Mouse (Mus musculus) hindbrain, embryonic 14.5 days (tissue): ENCODE results near the gene Gm44805. TPM values are rescaled to one million over a fixed set of nuclear protein-coding genes. Genes with fewer than 3 reads are reported as not detected.

Experiments used
- ATAC-seq: fragments of 200-750 bp; cut with Nextera tagmentation; 2 replicates; pipeline ENCODE4 v1.8.0; 2017; ENCODE audit warnings: moderate number of reproducible peaks, mild to moderate bottlenecking, moderate TSS enrichment, moderate library complexity; ENCODE audit not compliant: low FRiP score
- DNase-seq: peaks from one replicate; pipeline ENCODE4 v3.0.0-alpha.2; 2015; ENCODE audit warnings: low spot score
- H3K27ac ChIP-seq: fragments of 300-500 bp; sonication (generic); 2 replicates; pipeline ENCODE4 v1.5.1; 2014; ENCODE audit warnings: mild to moderate bottlenecking, moderate library complexity
- H3K27me3 ChIP-seq: fragments of 300-500 bp; sonication (generic); 2 replicates; pipeline ENCODE4 v1.6.1; 2014; ENCODE audit warnings: mild to moderate bottlenecking, low read length, mixed read lengths; ENCODE audit not compliant: control insufficient read depth, insufficient read depth
- H3K36me3 ChIP-seq: fragments of 300-500 bp; sonication (generic); replicated peaks from 2 replicates; pipeline ENCODE4 v1.6.1; 2014; ENCODE audit not compliant: control insufficient read depth, insufficient read depth
- H3K4me1 ChIP-seq: fragments of 300-500 bp; sonication (generic); replicated peaks from 2 replicates; pipeline ENCODE4 v1.6.1; 2014; ENCODE audit warnings: antibody characterized with exemption, low read length, mixed read lengths; ENCODE audit not compliant: control insufficient read depth, insufficient read depth
- H3K4me2 ChIP-seq: fragments of 300-500 bp; sonication (generic); replicated peaks from 2 replicates; pipeline ENCODE4 v1.6.1; 2014; ENCODE audit warnings: mild to moderate bottlenecking, moderate library complexity
- H3K4me3 ChIP-seq: fragments of 300-500 bp; sonication (generic); replicated peaks from 2 replicates; pipeline ENCODE4 v1.5.1; 2014; ENCODE audit warnings: mild to moderate bottlenecking, low read length
- H3K9ac ChIP-seq: fragments of 300-500 bp; sonication (generic); 2 replicates; pipeline ENCODE4 v1.6.1; 2014
- H3K9me3 ChIP-seq: fragments of 300-500 bp; sonication (generic); 2 replicates; pipeline ENCODE4 v1.6.1; 2016; ENCODE audit warnings: low read length; ENCODE audit not compliant: control insufficient read depth
- WGBS: fragments of 180-500 bp; shearing (Covaris S2); extraction: QIAGEN DNeasy Blood & Tissue Kit; methylation state at CpG from one replicate; pipeline ENCODE4 v1.1.7; 2014; 5-methylcytosine and 5-hydroxymethylcytosine counted together
- polyA plus RNA-seq: library from polyadenylated mRNA; unstranded; fragments of >200 nt; fragmentation: Nextera tagmentation; extraction: Ambion mirVana; gene quantifications from 2 replicates; pipeline ENCODE4 v1.2.1, GENCODE M21; 2014

The Gm44805 gene
- polyA plus RNA-seq, 1 experiment from 2014 or later = not detected

DNA sequence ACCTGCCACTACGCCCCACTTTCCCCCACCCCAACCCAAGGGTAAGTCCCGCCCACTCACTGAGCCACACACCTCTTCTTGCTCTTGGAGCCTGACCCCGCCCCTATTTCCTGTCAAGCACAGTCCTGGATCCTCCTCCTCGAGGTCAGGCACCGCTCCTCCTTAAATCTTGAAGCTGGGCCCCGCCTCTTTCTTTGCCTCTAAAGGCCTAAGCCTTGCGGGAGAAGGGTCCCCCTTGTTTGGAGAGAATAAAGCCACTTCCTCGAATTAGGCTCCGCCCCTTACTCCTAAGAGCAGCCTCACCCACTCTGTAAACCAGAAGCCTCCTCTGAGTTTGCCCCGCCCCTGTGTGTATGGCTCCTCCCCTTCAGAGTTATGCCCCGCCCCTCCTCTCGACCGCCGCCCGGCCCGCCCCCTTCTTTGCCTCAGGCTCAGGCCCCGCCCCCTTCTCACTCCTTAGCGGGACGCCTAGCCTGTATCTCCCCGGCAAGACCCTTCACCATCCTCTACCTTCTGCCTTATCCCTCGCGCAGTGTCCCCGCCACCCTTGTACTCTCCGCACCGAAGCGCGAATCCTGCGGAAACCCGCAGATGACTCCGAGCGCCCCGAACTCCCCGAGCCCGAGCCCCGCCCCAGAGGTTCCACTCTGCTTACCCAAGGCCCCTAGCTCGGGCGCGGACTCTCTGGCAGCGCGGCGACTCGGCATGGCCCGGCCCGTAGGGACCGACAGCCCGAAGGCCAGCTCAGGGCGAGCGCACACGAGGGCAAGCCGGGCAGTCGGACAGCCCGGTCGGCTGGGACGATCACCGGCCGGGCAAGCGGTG lies 52.5 kb downstream of the Gm44805 start:
- Histone ChIP-seq H3K36me3 (peaks cover 17% of the 10 kb centered on the region), H3K9me3 (no peaks in the 10 kb centered on the region), H3K4me2 (peak overlapping the region; percentile 96), H3K27me3 (no peaks in the 10 kb centered on the region), H3K4me1 (0 out of 2 replicates have a peak, but pooled peaks cover 6% of the 10 kb centered on the region), H3K4me3 (peak overlapping the region; percentile 76), H3K27ac (peak overlapping the region; percentile 76), H3K9ac (peak overlapping the region; percentile 60)
- DNase-seq (peak; percentile 75), ATAC-seq (peak; percentile 84)
- under 1% methylated on average over 52 of the region's 57 CpGs for WGBS

DNA sequence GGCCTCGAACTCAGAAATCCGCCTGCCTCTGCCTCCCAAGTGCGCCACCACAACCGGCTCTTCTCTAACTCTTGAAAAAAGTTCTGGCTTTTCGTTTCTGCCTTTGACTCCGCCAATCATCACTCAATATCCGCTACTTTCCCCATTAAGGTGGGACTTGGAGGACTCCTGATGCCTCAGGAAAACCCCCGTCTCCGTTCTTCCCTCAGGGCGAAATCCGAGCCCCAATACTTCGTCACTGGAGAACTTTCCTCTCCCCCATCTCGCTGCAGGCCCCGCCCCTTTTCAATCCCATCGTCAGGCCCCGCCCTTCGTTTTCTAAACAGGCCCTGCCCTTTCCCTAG lies 53.1 kb downstream of the Gm44805 start:
- ATAC-seq (no peak), DNase-seq (no peak)
- no peak overlapping the region for H3K9ac ChIP-seq
- peaks cover 12% of the 10 kb centered on the region for H3K36me3 ChIP-seq
- no peak overlapping the region for H3K27ac ChIP-seq
- 0 out of 2 replicates have a peak, but pooled peaks cover 6% of the 10 kb centered on the region for H3K4me1 ChIP-seq
- WGBS = 17% methylated on average over 17 of the region's 17 CpGs
- H3K9me3 ChIP-seq = no peaks in the 10 kb centered on the region
- H3K4me3 ChIP-seq = peak overlapping the region; percentile 76
- H3K4me2 ChIP-seq = peak overlapping the region; percentile 96
- H3K27me3 ChIP-seq = no peaks in the 10 kb centered on the region

DNA sequence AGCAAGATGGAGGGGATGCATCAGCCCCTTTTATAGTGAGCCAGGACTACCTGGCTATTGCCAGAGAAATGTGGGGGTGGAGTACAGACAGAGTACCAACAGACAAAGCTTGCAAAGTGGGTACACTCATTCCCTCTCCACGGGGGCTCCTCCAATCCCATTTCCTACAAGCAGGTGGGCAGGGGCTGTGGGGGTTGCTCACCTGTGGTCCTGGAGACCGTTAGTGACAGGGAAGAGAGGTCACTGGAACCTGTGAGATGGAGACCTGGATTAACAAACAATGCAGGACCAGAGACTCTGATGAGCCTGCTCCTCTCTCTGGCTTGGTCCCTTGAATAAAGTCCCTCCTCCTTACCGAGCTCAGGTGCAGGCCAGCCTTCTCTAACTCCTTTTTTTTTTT lies 53.5 kb downstream of the Gm44805 start:
- Histone ChIP-seq H3K27me3 (no peaks in the 10 kb centered on the region), H3K27ac (no peak overlapping the region), H3K36me3 (peaks cover 7% of the 10 kb centered on the region), H3K9me3 (no peaks in the 10 kb centered on the region), H3K4me2 (peak overlapping the region; percentile 96), H3K4me1 (0 out of 2 replicates have a peak, but pooled peaks cover 6% of the 10 kb centered on the region), H3K4me3 (peak overlapping the region; percentile 76; the same call in 1 of the 2 replicates), H3K9ac (no peak overlapping the region)
- 66% methylated on average over 3 of the region's 3 CpGs for WGBS
- ATAC-seq (no peak), DNase-seq (no peak)

DNA sequence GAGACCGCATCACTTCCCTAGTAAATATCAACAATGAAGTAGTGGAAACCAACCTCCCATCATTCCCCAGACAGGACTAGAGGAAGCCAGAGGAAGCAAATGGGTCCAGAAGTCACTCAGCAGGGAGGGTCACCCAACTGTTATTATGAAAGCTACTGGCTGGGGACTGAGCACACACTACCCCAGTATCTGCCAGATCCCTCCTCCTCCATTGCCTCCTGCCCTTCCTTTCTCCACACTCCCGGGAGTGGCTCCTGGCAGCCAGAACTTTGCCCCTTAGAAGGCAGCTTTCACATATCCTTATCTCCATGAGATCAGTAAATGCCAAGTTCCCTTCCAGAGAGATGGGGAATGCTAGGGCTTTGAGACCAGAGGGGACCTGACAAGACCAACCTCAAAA lies 57.8 kb downstream of the Gm44805 start:
- no peak overlapping the region for H3K9ac ChIP-seq
- H3K4me2 ChIP-seq = no peak overlapping the region
- 67% methylated on average over 2 of the region's 2 CpGs for WGBS
- no peaks in the 10 kb centered on the region for H3K9me3 ChIP-seq
- ATAC-seq = no peak
- no peak overlapping the region for H3K27ac ChIP-seq
- no peak for DNase-seq
- no peaks in the 10 kb centered on the region for H3K27me3 ChIP-seq
- no peaks in the 10 kb centered on the region for H3K36me3 ChIP-seq
- H3K4me3 ChIP-seq = no peak overlapping the region
- H3K4me1 ChIP-seq = 0 out of 2 replicates have a peak, but pooled peaks cover 3% of the 10 kb centered on the region

DNA sequence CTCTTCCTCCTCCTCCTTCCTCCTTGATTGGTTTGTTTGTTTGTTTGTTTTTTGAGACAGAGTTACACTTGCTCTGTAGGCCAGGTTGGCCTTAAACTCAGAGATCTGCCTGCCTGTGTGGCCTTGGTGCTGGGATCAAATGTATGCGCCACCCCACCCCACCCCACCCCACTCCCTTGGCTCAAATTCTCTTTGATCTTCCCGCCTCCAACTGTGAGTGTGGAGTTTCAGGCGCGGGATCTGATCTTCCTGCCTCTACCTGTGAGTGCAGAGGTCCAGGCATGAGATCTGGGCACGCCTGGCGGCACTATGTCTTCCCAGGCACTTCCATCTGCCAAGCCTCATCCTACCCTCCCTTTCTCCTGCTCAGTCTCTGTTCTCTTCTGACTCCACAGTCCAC lies 59.0 kb downstream of the Gm44805 start:
- Histone ChIP-seq H3K27me3 (no peaks in the 10 kb centered on the region), H3K4me2 (no peak overlapping the region), H3K36me3 (no peaks in the 10 kb centered on the region), H3K9ac (no peak overlapping the region), H3K4me1 (no peaks in the 10 kb centered on the region), H3K9me3 (no peaks in the 10 kb centered on the region), H3K27ac (no peak overlapping the region), H3K4me3 (no peak overlapping the region)
- no peak for ATAC-seq
- no peak for DNase-seq
- 45% methylated on average over 6 of the region's 6 CpGs for WGBS

Other genes with a start within 250 kb of the Gm44805 start
- gene Mark4, start 222.6 kb downstream of the Gm44805 start, polyA plus RNA-seq = 19.2 and 20.4 TPM in 2 replicates
- 0.79 and 0.87 TPM in 2 replicates for gene Exoc3l2, start 218.1 kb downstream of the Gm44805 start, polyA plus RNA-seq
- 2.6 and 3.6 TPM in 2 replicates for gene Bloc1s3, start 173.1 kb downstream of the Gm44805 start, polyA plus RNA-seq
- 34.2 and 38.8 TPM in 2 replicates for gene Trappc6a, start 173.0 kb downstream of the Gm44805 start, polyA plus RNA-seq
- gene Nkpd1, start 163.6 kb downstream of the Gm44805 start, polyA plus RNA-seq = 0.98 and 1.1 TPM in 2 replicates
- 12.7 and 12.9 TPM in 2 replicates for gene Ppp1r37, start 118.3 kb downstream of the Gm44805 start, polyA plus RNA-seq
- gene Zfp296, start 104.1 kb downstream of the Gm44805 start, polyA plus RNA-seq = 0.13 and 0.16 TPM in 2 replicates
- gene Gemin7, start 103.8 kb downstream of the Gm44805 start, polyA plus RNA-seq = 141 and 157 TPM in 2 replicates
- gene Clasrp, start 76.9 kb downstream of the Gm44805 start, polyA plus RNA-seq = 41.6 and 47.6 TPM in 2 replicates
- 5.4 and 7.9 TPM in 2 replicates for gene Relb, start 52.0 kb downstream of the Gm44805 start, polyA plus RNA-seq
- gene Clptm1, start 16.4 kb downstream of the Gm44805 start, polyA plus RNA-seq = 150 and 170 TPM in 2 replicates
- not detected in 2 replicates for gene Apoc2, start 3.5 kb downstream of the Gm44805 start, polyA plus RNA-seq
- gene Apoc4, start 56 bp upstream of the Gm44805 start, polyA plus RNA-seq = not detected in 2 replicates
- gene Apoc1, start 11.2 kb upstream of the Gm44805 start, polyA plus RNA-seq = 2.3 and 2.5 TPM in 2 replicates
- 543 and 561 TPM in 2 replicates for gene Apoe, start 17.8 kb upstream of the Gm44805 start, polyA plus RNA-seq
- 119 and 128 TPM in 2 replicates for gene Tomm40, start 34.0 kb upstream of the Gm44805 start, polyA plus RNA-seq
- 46.7 and 49.5 TPM in 2 replicates for gene Nectin2, start 69.1 kb upstream of the Gm44805 start, polyA plus RNA-seq
- gene Bcam, start 89.6 kb upstream of the Gm44805 start, polyA plus RNA-seq = 17.5 and 18.8 TPM in 2 replicates
- gene Cblc, start 115.4 kb upstream of the Gm44805 start, polyA plus RNA-seq = not detected in 2 replicates
- gene Bcl3, start 141.3 kb upstream of the Gm44805 start, polyA plus RNA-seq = 0.58 and 0.97 TPM in 2 replicates
- 13.0 and 13.9 TPM in 2 replicates for gene Gm19345, start 170.6 kb upstream of the Gm44805 start, polyA plus RNA-seq
- 0.17 and 0.20 TPM in 2 replicates for gene Ceacam16, start 179.9 kb upstream of the Gm44805 start, polyA plus RNA-seq
- gene Ceacam19, start 206.5 kb upstream of the Gm44805 start, polyA plus RNA-seq = not detected in 2 replicates
- gene Pvr, start 239.7 kb upstream of the Gm44805 start, polyA plus RNA-seq = 6.4 and 6.6 TPM in 2 replicates